Mouse (Mus musculus) gastrocnemius, postnatal 36 days (tissue): Measurements from ENCODE around the gene Anp32e. TPM values are rescaled to one million over a fixed set of nuclear protein-coding genes. Genes with fewer than 3 reads are reported as not detected.
"Not testable (repeated sequence)": the region's sequence is repeated elsewhere in the genome, so short reads cannot be mapped to it uniquely, and the experiment has no call there.

ENCODE experiments used
- DNase-seq, 2 experiments: peaks; one replicate each; pipeline ENCODE4 v3.0.0; 2022
- intact Hi-C: fragments of 180-260 bp; cut with DNase I; formaldehyde crosslinking; loops from one replicate; pipeline ENCODE4 v1.15.1; 2025
- total RNA-seq, 2 experiments: library from RNA; stranded (reverse); gene quantifications; 2 replicates each; pipeline ENCODE4 v1.2.3; 2021

Anp32e gene
- total RNA-seq, 2 experiments from 2014 or later, result 67.1 to 71.1 TPM

DNA sequence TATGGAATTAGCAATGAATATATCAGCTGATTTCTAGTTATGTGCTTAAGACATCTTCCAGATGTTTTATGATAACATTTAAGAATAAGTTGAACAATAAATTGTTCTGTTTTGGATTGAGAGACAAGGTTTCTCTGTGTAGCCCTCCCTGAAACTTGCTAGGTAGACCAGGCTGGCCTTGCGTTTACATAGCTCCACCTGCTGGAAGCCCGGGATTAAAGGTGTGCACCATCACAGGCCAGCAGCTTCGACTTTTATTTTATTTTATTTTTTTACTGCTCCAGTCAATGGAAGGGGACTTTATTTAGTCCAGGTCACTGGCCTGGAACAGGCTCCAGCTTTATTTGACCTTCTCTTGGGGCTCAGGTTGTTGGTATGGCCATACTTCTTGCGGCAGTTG is 34.6 kb downstream of the Anp32e start:
- intact Hi-C loops, result loop anchor here (5.0 kb wide), 1 partner anchor 189 kb away; no protein-coding TSS in a partner anchor
- no peak for DNase-seq

DNA sequence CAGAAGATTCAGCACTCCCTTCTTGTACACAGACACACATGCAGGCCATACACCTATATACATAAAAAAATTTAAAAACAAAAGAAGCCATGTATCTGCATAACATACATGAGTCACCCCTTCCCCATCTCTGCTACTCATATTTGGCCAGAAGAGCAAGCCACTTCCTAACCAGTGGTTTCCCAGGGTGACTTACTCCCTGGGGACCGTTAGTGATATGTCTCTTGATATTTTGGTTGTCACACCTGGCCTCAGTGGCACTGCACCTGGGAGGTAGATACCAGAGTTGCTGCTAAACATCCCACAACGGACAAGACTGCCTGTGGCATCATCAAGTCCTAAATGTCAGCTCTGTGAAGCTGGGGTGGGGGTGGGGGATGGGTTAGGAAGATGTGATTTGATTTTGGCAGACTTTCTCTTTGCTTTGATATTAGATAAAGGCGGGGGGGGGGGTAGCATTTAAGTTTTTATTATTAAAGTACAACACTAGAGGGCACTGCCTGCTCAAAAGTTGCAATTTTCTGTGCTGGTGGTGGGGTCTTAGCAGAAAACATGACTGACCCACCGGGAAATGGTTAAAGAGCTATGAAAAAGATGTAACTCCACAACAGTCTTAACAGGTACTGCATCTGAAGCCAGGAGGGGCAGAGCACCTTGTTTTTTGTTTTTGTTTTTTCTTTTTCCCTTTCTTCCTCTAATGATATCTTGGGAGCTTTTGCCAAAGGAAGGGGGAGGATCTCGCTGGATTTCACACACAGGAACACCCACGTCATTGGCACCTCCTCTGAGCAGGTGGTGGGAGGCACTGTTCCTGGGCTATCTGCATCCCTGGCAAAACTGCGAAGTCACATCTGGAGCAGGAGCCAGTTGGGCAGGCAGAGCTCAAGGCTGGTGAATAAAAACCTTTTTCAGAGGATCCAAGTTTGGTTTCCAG is 36.7 kb downstream of the Anp32e start:
- intact Hi-C loops, result loop anchor here (1.0 kb wide), 1 partner anchor 86 kb away; no protein-coding TSS in a partner anchor
- no peak for DNase-seq

DNA sequence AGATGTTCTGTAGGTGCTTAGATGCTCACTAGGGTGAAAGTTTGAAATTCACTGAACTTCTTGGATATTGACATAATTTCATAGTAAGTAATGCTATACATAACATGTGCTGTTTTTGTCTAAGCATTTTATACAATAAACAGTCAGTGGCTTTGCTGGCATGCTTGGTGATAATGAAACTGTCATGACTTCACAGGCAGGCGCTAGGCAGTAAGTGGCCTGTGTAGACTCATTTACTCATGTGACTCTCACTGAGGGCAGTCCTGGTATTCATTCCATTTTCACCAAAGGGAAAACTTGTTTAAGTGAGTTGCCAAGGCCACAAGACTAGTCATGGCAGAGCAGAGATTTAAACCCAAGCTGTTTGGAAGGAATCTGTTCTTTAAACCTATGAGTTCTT is 40.2 kb downstream of the Anp32e start:
- intact Hi-C loops, result no loop called here

DNA sequence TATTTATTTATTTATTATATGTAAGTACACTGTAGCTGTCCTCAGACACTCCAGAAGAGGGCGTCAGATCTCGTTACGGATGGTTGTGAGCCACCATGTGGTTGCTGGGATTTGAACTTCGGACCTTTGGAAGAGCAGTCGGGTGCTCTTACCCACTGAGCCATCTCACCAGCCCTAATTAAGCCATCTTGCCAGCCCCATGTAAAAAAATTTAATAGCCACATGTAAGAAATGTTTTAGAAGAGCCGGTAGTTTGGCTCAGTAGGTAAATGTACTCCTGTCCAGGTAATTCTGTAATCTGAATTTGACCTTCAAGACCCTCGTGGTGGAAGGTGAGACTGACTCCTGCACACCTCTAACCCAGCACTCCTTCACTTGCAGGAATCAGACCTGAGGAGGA is 41.6 kb downstream of the Anp32e start:
- DNase-seq, intact Hi-C loops: not testable (repeated sequence)

More for the DNA sequence above, 40.2 kb downstream of the Anp32e start:
- DNase-seq, result no peak

DNA sequence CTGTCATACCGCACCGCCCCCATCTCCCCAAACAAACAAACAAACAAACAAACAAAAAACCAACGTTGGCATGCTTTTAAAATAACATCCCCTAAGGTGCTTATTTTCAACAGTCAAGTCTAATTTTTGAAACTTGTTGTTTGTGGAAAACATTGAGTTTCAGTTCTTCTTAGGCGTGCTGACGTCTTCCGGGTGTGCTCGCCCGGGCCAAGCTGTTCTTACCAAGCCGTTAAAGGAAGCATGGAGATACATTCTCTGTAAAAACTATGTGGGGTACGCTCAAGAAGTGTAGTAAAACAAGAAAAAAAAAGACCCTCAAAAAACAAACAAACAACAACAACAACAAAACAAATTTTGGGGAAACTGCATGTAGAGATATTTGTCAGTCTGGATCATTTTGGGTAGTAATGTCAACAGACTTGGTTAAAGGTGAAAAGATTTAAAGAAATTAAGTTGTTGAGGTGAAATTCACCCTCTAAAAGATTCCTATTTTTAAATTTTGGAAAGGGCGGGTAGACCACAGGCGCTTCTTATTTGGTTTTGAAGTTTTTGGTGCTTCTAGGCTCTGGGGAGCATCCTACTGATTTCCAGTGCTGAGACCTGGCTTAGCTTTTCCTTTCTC is 43.3 kb downstream of the Anp32e start:
- intact Hi-C loops, result no loop called here
- no peak for DNase-seq

DNA sequence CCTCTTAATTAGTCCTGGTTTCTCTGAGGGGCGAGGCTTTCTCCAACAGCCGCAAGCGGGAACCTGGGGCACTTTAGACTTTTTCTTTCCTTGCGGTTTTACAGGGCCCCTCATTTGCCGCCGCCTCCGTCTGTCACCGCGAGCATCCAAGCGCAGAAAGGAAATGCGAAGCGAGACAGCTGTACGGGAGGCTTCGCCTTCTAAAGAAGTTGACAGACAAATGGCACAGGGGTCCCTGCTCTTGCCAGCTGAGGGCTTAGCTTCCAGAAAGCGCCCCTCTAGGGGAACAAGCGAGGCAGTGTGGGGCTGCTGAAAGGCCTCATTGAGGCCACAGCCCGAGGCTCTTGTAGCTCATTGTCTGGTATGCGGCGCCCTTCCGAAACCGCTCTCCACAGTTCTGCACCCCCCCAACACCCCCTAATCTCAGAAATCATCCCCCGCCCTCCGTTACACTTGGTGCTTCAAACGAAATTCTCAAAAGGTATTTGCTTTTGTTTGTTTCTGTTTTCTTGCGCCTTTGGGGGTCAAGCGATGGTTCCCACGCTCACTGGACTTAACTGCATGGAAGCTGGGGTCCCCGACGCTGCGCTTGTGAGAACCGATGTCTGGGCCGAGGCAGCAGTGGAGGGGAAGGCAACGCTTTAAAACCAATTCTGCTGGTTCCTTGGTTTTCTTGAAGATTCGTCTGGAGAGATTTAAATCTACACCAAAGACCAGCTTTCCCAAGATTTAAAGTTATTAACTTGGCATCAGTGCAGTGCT is 44.0 kb downstream of the Anp32e start:
- DNase-seq, result no peak
- intact Hi-C loops, result no loop called here

DNA sequence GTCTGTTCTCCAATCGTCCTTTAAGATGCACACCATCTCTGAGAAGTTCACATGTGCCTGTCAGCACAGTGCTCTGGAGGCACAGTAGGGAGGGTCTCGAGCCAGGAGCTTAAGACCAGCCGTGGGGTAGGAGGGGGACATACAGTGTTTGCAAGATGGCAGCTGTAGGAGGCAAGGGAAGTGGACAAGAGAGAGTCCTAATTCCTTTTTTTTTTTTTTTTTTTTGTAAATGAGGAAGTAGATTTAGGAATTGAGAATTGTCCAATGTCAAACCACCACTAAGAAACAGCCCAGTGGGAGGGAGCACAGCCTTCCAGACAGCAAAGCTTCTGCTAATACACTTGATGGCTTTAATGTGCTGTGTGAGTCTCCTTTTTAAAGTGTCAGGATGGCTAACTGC is 48.0 kb downstream of the Anp32e start:
- no peak for DNase-seq
- intact Hi-C loops, result loop anchor here (5.0 kb wide), 1 partner anchor 35 kb away; no protein-coding TSS in a partner anchor

DNA sequence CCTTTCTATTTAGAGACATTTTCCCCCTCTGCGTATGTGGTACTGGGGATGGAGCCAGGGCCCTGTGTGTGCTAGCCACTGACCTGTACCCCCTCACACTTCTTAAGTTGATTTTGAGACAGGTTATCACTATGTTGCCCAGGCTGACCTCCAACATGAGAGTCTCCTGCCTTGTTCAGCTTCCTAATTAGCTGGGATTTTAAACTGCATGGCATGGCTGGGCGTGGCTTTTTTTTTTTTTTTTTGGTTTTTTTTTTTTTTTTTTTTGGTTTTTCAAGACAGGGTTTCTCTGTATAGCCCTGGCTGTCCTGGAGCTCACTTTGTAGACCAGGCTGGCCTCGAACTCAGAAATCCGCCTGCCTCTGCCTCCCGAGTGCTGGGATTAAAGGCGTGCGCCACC is 48.5 kb downstream of the Anp32e start:
- intact Hi-C loops, result loop anchor here (5.0 kb wide), 1 partner anchor 35 kb away; no protein-coding TSS in a partner anchor
- not testable (repeated sequence) for DNase-seq

DNA sequence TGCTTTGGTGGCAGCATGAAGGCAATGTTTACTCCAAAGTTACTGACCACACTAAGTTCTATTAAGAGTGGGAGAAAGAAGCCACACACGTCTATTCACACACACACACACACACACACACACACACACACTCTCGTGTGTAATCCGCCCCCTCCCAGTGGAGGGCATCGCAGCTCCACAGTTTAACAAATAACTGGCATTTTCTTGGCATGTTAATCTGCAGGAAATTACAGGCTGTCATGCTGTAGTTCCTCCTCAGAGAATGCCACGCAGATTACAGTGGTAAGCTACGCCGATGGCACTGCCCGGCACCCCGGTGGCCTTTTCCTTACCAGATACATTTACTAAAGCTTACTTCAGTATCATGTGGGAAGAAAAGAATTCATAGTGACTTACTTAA is 49.2 kb downstream of the Anp32e start:
- no peak for DNase-seq
- intact Hi-C loops, result loop anchor here (5.0 kb wide), 1 partner anchor 34 kb away; no protein-coding TSS in a partner anchor

DNA sequence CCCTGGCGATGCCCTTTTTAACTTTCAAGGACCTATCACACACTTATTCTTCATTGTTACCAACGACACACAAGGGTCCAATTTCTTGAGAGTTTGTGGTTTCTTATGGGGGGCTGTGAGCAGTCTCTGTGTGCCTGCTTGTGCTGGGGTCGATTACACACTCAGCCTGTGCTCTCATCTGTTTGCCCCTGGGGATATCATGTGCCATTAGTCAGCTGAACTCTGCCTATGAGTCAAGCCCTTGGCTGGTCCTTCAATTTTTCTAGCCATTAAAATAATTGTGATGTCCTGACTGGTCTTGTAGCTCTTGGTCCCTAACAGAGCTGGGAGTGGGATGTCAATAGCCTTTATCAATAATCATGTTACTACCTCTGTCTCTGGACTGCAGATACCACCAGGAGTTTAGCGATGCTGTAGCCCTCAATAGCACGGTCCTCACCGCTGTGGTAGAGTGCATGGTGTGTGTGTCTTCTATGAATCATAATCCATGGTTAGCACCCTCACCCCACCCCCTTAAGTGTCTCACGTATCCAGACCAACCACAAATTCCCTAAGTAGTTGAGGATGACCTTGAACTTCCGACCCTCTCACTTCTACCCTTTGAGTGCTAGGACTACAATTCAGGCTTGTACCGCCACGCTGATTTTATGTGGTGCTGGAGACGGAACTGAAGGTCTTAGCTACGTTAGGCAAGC is 51.4 kb downstream of the Anp32e start:
- no peak for DNase-seq
- intact Hi-C loops, result no loop called here

DNA sequence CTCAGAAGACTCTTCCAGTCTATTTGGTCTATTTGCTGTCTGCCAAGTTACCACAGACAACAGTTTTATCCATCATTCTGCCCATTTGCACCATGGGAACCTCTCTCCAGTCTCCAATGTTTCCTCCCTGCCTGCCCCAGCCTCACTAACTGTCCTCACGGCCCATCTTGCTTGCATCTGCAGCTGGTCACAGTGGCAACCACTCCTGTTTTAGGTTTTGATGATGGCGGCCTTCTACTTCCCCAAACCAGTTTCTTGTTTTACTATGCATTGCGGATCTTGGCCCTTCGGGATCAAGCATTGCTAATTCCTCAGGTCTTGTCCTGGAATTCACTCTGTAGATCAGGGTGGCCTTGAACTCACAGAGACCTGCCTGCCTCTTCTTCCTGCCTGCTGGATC is 53.1 kb downstream of the Anp32e start:
- intact Hi-C loops, result no loop called here

DNA sequence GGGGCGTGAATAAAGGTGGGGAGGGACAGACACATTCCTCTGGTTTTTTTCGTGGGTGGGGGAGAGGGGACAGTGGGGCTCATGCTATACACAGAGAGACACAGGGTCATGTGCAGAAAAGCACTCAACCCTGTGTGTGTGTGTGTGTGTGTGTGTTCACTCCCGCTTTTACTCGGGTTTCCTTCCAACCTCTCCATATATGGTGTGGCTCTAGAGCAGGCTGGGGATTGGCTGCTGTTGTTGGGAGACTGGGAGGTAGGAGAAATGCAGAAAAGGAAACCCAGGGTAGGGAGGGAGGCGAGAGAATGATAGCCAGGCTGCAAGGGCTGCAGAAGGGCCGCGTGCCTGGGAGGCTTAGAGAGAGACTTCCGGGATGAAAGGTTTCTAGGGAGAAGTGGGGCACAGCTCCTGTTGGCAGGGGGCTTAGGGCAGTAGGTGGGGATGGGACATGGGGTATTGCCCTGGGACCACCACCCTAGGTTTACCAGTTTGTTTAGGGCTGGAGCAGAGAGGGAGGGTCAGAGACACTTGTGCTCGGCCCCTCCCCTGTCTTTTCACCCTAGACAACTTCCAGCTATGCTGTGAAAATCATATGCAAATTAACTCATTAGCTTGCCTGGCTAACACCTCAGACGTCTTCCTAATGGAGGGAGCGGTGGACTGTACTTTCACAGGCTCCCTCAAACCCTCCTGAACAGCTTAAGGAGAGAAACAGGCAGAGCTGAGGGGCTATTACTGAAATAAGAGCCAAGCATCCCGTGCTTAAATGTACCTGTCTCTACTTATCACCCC is 56.4 kb downstream of the Anp32e start:
- DNase-seq, result peak in 1 of 2 experiments; percentile 34
- intact Hi-C loops, result no loop called here

More for the DNA sequence above, 53.1 kb downstream of the Anp32e start:
- DNase-seq, result no peak

DNA sequence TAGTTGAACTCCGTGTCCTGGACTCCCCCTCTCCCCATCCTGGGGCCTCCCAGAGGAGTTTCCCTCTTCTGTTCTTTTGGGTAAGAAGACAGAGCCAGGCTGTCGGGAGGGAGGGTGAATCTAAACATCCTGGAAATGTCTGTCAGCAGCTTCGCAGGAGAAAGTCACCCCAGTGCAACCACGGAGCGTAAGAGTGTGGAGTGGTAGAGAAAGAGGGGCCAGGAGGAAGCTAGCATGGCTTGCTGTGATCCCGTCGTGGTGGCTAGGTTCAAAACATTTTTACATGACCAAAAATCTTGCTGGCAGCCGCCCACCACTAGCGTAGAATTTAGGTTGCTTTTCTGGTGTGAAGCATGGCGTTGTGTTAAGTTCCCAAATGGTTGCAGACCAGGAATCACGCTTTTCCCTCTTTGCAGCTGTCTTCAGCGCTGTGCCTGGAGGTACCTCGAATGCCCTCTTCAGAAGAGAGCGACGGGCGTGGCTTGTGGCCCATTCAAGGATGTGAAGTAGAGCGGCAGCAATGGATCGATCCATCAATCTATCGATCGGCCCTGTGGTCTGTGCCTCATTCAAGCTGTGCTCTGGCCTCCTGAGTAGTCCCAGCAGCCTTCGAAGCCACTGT is 57.1 kb downstream of the Anp32e start:
- intact Hi-C loops, result no loop called here

DNA sequence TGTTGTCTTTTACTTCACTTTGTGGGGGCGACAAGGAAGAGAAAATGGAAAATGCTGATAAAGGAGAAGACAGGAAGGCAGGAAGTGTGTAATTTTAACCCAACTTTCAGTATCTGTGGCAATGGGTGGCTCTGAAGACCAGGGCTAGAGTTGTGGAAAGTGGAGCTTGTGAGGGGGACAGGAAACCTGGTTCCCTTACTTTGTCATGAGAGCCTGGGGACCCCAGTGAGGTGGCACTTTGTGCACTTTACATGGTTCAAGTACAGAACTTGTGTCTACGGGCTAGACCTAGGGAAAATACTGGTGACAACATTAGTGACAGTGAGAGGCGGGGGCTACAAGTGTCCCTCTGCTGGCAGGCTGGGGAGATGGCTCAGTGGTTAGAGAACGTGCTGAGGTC is 57.9 kb downstream of the Anp32e start:
- DNase-seq, result no peak
- intact Hi-C loops, result no loop called here

More for the DNA sequence above, 57.1 kb downstream of the Anp32e start:
- no peak for DNase-seq

DNA sequence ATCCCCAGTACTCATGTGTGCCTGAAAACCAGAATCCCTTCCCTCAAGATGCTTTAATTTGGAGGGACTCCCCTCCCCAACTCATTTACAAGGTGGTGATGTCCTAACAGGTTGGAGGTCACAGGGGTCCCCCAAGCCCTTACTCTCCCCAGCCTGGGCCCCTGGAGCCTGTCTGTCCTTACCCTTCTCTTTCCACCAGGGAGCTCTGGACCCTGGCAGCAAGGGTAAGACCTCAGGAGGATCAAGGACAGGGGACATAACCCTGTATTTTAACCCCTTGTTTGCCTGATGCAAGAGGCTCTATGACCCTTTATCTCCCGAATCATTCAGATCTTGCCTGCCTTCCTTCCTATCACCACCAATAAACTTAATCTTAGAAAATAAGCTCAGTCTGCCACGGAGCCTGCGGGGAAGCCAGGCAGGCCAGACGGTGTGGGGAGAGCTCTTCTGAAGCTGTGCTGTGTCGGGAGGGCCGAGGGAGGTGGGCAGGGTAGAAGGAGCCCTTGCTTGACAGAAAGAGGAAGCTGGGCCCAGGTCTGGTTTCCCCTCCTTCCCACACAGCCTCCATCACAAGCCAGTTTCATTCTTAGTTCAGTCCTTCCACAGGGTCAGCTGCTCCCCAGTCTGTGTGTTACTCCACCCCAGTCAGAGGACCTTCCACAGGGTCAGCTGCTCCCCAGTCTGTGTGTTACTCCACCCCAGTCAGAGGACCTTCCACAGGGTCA is 58.5 kb downstream of the Anp32e start:
- intact Hi-C loops, result no loop called here
- DNase-seq, result no peak

DNA sequence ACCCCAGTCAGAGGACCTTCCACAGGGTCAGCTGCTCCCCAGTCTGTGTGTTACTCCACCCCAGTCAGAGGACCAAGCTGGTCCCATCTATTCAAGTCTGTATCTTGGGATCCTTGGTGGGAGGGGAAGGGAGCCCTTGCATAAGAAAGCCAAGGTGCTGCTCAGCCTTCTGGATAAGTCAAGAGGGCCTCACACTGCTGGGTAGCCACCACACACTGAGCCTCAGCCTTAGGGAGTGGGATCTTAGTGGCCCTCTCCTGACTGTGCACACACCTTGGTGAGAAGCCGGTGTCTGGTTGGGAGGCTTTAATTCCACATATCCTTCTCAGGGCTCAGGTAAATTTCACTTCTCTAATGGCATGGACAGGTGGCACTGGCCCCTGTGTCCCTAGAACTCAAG is 59.1 kb downstream of the Anp32e start:
- no peak for DNase-seq
- intact Hi-C loops, result no loop called here

DNA sequence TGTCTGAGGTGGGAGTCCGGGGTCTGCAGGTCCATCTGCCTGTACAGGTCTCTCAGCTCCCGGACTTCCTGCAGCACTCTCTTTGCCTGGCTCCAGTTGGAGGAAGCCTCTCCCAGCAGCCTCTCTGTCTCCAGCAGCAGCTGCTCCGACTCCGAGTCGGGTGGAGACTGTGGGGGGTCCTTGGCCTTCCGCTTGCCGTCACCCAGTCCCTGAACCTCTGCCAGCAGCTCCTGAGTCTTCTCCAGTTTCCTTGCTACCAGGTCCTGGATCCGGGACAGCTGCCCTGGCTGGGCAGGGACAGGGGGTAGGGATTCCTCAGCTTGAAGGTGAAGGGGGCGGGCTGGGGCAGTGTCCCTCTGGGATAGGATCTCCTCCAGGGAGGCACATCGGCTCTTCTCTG is 59.9 kb downstream of the Anp32e start:
- DNase-seq, result peak in 1 of 2 experiments; percentile 45
- intact Hi-C loops, result no loop called here

DNA sequence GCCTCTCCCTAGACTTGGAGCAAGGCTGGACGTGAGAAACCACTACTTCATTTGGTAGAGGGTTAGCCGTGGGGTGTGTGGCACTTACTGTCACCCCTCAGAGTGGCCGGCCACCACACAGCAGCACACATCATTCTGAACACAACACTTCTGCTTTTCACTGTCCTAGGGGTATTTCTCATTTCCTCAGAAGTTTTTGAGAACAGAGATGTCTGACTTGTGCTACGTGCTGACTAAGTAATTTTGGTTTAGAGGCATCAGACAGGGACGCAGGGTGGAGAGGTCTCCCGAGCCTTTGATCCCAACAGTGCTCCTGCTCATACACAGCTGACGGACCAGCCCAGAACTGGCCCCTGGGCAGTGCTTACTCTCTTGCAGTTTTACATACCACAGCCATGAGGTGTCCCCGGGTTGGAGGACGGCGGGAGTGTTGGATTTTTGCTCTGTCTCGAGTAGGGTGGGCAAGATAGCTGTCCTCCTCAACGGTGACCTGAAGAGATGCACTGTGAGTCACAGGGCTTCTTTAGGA is 61.4 kb downstream of the Anp32e start:
- intact Hi-C loops, result no loop called here
- no peak for DNase-seq
